Mouse (Mus musculus): ENCODE measurements around the gene Psmd14.
A peak's percentile ranks its signal among the peaks of the same experiment; 100 is the strongest.

The Psmd14 gene

DNA sequence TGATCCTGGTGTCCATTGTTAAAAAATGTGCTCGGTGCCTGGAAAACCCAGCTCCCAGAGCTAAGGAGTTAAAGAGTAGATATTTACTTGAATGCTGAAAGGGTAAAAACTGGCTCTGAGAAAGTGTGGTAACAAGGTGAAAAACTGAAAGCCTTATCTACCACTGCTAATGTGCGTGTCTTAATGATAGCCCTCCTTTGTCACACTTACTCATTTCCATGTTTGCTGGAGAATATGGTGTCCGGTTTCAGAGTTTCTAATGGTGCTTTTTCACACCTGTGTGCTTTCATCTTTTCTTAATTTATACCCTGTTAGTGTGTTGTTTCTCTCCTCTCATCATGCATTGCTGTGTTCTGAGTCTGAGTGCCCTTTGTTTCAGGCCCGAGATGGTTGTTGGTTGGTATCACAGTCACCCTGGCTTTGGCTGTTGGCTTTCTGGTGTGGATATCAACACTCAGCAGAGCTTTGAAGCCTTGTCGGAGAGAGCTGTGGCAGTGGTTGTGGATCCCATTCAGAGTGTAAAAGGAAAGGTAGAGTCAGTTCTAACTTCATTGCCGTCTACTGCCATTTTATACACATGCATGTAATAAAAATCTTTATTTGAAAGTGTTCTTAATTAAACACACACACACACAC, 53.1 kb downstream of the Psmd14 start:
- no peak for DNase-seq

DNA sequence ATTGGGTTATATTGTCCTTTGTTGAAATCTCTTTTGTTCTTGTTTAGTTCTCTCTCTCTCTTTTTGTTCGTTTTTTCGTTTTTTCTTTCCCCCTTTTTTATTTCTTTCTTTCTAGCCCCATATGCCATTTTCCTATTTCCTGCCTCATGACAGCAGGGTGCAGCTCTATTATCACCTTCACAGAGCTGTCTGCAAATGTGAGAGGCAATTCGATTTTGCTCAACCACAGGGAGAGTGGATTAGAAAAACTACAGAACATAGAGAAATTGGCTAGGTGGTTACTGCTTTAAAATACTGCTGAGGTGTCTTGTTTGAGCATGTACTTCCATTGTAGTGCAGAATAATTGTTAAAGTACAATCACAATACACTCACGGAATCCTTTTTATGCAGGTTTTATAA, 54.0 kb downstream of the Psmd14 start:
- no peak for DNase-seq

- DNase-seq, result no peak
Measured at GRCm38 (mm10) chr2:61780794-61781193, 69.3 kb downstream of the Psmd14 start.

DNA sequence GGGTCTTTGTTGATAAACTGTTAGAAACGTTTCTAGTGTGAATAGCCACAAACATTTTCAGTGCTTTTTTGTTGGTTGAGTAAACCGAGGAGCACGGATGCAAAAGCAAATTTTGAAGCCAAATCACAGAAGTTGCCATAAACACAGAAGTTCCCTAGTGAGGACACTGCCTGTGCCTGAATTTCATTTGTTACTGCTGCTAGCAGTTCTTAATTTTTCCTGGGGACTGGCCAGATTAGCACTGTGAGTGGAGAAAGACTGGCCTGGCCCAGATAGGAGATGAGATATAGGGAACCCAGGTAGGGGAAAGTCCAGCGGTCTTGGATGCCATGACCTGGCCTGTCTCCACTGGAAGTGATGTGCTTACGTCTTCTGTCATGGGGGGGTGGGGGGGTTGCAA, 83.5 kb downstream of the Psmd14 start:
- DNase-seq, result no peak

DNA sequence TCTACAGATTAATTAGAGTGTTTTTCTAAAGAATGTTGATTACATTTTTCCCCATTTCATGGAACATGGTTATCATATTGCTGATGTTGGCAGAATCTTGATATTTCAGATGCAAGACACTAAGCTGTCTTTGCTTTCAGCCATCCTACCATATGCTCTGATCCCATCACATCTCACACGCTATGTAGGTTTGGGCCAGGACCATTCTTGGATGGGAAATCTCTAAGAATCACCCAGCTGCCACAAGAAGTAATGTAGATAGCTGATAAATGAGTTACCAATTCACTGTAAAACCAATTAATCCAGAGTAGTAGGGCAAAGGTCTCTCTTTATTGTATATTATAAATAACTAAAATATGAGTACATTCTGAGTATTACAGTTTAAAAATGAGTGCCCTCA, 86.6 kb downstream of the Psmd14 start:
- DNase-seq, result no peak

- DNase-seq, result peak in 1 of 2 experiments; percentile 28
Measured at GRCm38 (mm10) chr2:61802656-61803251, 91.3 kb downstream of the Psmd14 start, which contains the start of gene Tbr1. Gene Tbr1, plus strand, starts transcription at chr2:61802930.

DNA sequence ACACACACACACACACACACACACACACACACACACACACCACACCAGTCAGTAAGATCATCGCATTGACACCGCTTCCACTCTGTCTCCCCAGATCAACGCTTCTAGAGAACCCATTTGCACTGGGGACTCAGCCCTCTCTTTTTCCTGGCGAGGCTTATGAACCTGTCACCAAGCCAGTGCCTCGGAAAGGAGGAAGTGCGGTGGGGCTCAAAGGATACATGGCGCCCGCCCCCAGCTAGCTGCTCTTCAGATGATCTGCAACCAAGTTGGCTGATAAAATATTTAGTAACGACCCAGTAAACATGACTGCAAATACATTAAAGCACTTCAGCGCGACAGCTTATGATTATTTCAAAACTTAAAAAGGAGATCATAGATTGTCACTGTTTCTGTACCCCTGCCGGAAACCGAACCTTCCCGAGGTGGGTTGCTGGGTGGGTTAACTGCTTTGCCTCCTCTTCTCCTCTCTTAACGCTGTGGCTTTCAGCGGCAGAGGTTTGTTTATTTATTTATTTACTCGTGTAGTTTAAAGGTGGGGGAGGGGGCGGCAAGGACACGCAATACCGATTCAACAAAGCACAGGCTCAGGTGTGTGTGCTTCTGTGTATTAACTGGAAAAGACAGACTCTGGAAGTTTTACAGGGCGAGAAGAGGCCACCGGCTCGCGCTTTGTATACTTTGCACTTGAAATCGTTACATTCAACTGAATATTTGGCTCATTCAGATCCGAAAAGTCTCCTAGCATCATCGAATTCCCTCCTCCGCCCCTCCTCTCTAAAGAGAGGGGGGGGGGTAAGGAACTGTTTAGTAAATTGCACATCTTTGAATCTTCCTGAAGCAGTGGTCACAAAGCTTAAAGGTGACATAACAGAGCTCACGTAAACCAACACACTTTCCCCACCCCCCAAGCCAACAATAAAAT, 92.2 kb downstream of the Psmd14 start:
- peak; percentile 41 to 45 for DNase-seq

GRCm38 (mm10) chr2:61804382-61804840, 92.9 kb downstream of the Psmd14 start:
- peak; percentile 24 to 47 for DNase-seq

DNA sequence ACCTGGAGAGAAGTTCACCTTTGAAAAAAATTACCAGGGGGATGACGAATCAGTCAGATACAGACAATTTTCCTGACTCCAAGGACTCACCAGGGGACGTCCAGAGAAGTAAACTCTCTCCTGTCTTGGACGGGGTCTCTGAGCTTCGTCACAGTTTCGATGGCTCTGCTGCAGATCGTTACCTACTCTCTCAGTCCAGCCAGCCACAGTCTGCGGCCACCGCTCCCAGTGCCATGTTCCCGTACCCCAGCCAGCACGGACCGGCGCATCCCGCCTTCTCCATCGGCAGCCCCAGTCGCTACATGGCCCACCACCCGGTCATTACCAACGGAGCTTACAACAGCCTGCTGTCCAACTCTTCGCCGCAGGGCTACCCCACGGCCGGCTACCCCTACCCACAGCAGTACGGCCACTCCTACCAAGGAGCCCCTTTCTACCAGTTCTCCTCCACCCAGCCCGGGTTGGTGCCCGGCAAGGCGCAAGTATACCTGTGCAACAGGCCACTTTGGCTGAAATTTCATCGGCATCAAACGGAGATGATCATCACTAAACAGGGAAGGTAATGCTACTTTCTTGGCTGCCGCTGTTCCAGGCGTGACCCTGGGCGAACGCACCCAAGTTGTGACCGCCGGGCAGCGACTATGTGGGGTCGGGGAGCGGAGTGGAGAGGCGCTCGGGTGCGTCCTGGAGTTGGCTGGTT, 93.5 kb downstream of the Psmd14 start:
- DNase-seq, result peak; percentile 50 to 59

- no peak for DNase-seq
Measured at GRCm38 (mm10) chr2:61805541-61806345, 94.2 kb downstream of the Psmd14 start.

DNA sequence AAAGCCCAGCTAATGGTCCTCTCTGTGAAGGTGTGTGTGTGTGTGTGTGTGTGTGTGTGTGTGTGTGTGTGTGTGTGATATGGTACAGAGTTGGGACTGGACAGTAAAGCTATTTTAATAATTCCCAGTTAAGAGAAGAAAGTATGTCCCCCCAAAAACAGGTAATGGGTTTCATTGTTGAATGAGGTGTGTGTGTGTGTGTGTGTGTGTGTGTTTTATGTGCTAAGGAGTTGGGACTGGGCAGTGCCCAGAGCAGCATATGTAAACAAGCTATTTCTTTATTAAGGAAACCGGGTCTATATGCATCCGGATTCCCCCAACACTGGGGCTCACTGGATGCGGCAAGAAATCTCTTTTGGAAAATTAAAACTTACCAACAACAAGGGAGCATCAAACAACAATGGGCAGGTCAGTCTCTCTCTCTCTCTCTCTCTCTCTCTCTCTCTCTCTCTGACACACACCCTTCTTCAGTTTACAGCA, 94.9 kb downstream of the Psmd14 start:
- peak in 1 of 2 experiments; percentile 8 for DNase-seq

DNA sequence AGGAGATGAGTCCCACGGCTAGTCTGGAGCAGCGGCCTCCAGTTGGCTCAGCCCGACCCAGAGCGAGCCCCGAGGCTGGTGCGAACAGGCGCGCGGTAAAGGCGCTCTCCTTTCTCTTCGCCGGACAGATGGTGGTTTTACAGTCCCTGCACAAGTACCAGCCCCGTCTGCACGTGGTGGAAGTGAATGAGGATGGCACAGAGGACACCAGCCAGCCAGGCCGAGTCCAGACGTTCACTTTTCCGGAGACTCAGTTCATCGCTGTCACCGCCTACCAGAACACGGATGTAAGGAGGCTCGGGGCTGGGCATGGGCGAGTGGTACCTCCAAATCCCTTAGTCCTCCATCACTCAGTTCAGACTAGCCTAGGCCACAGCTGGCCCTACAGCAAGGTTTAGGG, 95.7 kb downstream of the Psmd14 start:
- peak; percentile 41 to 55 for DNase-seq

DNA sequence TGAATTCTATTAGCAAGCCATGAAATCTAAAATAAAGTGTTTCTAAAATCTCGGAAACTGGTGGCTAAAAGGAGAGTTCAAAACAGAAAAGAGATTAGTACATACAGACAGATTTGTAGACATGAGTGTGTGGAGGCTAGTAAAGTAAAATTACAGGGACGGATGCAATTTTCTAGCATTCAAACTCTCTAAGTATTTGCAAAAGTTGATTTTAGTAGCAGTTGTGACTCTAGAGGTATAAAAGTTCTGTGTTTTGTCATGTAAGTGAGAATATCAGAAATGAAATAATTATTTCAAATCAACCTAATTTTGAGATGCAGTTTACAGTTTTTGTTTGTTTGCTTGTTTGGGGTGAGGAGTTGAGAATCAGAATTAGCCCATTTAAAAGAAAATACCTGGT, 96.3 kb downstream of the Psmd14 start:
- DNase-seq, result no peak

DNA sequence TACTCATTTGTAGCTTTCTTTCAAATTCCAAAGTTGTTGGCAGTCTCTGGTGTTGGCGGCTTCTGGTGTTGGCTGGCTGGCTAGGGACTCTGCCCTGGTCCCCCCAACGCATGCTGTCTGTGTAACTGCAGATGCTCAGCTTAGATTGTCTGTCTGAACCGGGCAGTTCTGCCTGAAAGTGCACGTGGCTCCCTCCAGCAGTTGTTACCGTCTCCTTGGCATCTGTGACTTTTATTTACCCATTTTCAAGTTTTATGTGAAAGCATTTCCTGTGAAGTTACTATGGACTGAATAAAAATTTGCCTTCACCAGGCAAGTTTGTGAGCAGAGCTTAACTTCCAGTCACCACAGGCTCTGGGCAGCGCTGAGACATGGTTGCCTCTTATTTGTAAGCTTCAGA, 97.3 kb downstream of the Psmd14 start:
- DNase-seq, result peak; percentile 27 to 31

DNA sequence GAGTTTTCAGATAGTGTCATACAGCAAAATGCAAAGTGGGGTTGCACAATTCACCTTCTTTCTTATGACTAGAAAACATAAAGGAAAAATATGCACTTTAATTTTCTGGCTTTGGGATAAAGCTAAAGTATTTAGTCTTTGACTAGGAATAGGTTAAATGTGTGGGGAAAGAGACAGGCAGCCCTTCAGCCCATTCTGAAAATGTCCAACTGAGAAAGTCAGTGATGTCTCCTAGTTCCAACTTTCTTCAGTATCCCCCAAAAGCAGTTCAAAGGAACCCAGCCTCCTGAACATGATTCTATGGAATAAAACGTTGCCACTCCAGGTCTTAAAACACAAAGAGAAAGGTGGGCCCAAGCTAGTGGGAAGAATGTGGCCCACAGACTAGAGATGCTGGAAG, 97.9 kb downstream of the Psmd14 start:
- no peak for DNase-seq

DNA sequence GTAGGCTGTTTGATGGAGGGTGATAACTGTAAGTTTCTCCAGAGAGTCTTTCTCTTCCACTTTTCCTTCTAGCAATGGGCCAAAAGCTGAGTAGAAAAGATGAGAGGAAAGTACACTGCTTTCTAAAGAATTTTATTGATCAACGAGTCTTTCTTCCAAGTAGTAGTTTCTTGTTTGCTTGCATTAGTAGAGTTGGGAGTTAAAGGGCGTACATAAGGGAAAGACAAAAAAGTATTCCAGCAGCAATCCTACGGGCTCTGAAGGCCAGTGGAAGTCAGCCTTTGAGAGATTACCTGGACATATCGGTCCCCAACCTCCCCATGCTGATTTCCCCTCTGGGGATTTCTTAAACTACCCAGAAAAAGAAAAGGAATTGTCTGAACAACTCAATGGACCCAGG, 99.3 kb downstream of the Psmd14 start:
- no peak for DNase-seq

- DNase-seq, result peak; percentile 18 to 53
Measured at GRCm38 (mm10) chr2:61811163-61811506, 99.6 kb downstream of the Psmd14 start.

DNA sequence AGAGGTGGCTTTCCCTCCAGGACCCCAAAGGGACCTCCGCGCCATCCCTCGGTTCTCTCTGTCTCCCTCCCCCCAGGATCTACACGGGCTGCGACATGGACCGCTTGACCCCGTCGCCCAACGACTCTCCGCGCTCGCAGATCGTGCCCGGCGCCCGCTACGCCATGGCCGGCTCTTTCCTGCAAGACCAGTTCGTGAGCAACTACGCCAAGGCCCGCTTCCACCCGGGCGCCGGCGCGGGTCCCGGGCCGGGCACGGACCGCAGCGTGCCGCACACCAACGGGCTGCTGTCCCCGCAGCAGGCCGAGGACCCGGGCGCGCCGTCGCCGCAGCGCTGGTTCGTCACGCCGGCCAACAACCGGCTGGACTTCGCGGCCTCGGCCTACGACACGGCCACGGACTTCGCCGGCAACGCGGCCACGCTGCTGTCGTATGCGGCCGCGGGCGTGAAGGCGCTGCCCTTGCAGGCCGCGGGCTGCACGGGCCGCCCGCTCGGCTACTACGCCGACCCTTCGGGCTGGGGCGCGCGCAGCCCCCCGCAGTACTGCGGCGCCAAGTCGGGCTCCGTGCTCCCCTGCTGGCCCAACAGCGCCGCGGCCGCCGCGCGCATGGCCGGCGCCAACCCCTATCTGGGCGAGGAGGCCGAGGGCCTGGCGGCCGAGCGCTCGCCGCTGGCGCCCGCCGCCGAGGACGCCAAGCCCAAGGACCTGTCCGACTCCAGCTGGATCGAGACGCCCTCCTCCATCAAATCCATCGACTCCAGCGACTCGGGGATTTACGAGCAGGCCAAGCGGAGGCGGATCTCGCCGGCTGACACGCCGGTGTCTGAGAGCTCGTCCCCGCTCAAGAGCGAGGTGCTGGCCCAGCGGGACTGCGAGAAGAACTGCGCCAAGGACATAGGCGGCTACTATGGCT, 100.3 kb downstream of the Psmd14 start:
- DNase-seq, result peak; percentile 42 to 62

DNA sequence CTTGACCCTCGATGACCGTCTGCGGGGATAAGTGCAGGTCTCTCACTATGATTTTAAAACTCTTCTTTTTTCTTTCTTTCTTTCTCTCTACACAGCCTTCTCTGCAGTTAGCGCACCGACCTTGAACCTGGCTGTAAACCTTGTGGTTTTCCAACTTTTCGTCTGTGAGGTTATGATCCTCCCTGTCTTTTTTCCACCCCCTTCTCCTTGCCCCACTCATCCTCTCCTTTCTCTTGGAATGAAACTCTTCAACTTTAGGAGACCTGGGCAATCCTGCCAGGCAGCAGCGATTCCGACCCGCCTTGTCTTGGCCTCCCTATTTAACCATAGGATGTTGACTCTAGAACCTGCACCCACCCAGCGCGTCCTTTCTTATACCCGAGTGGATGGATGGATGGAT, 101.0 kb downstream of the Psmd14 start:
- DNase-seq, result peak; percentile 33 to 48

GRCm38 (mm10) chr2:61813106-61813505, 101.6 kb downstream of the Psmd14 start:
- DNase-seq, result peak; percentile 28 to 44

- no peak for DNase-seq
Measured at GRCm38 (mm10) chr2:61813521-61813920, 102.0 kb downstream of the Psmd14 start.
